Mouse (Mus musculus) mature B cell (primary cell): ENCODE results near the gene Ddah2.

Experiments
- in situ Hi-C: fragments of 300-500 bp; cut with MboI; formaldehyde crosslinking; loops from 2 replicates; pipeline ENCODE4 v1.14.3; 2019

Ddah2 gene

DNA sequence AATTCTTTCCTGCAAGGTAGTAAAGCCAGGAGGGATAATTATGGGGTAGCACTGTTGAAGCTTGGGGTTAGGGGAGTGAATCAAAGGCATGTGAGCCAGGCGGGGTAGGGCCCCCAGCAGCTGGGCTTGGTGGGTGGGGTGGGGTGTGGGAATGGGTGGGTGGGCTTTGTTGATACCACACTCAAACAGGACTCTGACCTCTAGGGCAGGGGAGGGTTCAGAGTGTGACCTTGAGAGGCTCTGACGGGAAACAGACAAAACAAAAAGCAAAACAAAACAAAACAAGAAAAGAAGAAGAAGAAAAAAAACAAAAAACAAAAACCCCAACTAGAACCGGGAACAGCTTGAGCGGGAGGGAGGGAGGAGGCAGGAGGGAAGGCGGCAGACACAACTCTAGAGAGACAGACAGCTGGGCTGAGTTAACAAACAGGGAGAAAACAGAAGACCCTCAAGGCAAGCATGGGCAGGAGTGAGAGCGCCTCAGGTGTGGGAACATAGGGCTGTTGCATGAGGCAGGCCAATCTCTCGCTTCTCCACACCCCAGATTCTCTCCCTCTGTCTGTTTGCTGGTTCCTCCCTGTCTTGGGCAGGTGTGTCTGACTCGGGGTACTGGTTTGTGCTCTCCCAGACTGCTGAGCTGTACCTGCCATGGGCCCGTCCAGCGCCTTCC, 17.8 kb downstream of the Ddah2 start, which contains the start of gene Ly6g6e:
Gene Ly6g6e (plus strand): TSS at position 396 of the 670 bp plus-strand sequence.
- in situ Hi-C loops: no loop called here

DNA sequence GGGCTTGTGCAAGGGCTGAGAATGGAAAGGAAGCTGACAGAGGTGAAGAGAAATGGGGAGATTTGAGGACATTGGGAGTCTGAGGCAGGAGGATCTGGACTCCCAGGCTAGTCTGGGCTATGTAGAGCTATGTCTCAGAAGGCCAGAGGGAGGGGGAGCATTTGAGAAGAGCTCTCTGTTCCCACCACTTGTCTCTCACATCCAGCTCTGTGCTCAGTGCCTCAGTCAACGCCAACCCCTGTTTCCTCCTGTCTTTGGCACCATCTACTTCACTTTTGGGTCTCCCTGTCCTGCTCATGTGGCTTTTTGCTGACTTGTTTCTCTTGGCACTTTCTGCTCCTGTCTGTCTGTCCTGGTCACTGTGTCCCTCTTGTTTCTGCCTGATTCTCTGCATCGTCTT, 18.4 kb downstream of the Ddah2 start:
- in situ Hi-C loops: no loop called here

DNA sequence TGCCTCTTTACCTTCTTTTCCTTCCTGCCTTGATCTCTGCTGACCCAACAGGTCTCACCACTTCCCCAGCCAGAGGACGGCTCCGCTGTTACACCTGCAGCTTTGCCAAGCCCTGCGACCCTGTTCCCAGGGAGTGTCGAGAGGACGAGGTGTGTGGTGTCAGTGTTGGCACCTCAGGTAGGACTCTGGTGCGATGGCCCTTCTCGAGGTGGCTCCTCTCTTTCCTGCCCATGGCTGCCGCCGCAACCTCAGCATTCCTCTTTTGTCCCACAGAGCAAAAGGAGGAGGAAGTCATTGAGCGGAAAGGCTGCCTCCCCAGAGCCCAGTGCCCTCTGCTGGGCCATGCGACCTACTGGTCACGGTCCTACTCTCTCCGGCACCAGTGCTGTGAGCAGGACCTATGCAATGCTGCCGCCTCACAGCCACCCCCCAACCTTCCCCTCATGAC, 19.0 kb downstream of the Ddah2 start, which contains the start of gene Ly6g6d:
Gene Ly6g6d (minus strand): TSS at position 280 of the 448 bp plus-strand sequence.
- in situ Hi-C loops: no loop called here

DNA sequence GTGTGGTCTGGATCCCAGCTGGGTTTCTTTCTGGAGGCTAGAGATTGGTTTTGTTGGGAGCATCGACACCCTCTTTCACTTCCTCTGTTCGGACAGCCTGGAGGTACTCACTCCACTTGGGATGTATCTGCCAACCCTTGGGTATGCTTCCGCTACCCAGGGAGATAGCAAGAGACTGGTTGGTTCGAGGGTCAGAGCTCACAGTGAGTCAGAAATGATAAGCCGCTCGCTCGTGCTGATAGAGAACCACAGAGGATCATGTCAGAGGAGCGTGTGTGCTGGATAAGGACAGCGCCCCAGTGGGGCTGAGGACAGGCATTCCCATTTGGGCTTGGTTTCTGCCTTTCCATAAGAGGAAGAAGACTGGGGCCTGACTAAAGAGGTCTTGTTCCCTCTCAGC, 20.9 kb downstream of the Ddah2 start:
- in situ Hi-C loops: no loop called here

DNA sequence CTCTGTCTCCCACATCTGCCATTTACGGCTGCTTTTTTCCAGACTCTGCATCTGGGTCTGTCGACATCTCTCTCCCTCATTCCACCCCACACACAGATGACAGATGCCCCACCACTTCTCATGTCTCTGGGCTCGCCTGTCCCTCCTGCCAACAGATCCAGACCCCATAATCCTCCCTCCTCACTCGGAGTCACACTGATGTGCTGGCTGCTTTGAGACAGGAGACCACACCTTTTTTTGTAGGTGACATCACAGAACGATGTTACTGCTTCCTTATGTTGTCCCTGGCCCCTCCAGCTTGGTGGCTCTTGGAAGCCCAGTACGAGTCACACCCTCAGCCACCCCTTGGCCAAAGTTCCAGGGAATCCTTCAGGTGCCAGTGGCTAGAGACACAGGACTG, 21.4 kb downstream of the Ddah2 start:
- in situ Hi-C loops: no loop called here

DNA sequence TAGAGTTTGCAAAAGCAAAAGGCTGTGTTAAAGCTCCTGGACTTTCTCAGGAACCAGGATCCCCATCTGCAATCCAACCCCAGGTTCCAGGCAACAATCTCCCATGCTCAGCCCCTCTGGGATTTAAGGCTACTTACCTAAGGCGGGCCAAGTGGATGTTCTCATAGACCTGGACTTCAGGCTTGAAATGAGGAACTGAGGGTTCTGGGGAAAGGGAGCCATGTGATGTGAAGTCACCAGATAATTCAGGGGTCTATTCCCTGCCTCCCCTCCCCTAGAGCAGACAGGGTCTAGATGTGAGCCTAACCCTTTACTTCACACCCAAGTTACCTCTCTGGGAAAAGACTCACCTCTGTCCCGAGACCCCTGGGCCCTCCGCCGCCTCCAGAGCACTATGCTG, 21.9 kb downstream of the Ddah2 start:
- in situ Hi-C loops: no loop called here

DNA sequence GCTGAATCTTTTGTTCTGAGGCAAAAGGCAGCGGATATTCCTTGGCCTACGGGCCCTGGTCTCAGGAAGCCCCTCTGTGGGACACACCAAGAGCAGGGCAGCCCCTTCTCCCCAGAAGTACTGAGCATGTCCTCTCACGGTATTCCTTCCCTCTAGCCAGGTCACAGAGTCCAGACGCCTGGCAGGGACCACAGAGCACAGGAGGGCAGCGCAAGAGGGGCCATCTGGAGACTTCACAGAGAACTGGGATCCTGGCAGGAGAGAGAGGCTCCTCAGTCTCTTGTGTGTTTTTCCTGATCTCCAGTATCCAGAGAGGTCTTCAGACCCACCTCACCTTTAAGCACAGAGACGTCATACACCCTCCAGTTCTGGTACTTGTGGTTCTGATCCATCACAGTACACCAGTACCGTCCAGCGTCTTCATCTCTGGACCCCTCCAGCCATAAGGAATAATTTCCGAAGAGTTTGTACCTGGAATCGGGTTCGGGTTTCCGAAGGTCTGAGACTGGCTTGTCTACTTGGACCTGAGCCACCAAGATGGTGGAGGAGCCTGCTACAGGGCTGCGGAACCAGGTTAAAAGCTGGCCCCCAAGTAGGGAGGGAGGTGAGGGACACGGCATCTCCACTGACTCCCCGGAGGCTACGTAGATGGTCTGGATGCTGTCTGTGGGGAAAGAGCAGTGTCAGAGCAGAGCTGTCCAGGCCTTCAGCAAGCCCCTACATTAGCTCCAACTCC, 24.2 kb downstream of the Ddah2 start:
- in situ Hi-C loops: no loop called here

DNA sequence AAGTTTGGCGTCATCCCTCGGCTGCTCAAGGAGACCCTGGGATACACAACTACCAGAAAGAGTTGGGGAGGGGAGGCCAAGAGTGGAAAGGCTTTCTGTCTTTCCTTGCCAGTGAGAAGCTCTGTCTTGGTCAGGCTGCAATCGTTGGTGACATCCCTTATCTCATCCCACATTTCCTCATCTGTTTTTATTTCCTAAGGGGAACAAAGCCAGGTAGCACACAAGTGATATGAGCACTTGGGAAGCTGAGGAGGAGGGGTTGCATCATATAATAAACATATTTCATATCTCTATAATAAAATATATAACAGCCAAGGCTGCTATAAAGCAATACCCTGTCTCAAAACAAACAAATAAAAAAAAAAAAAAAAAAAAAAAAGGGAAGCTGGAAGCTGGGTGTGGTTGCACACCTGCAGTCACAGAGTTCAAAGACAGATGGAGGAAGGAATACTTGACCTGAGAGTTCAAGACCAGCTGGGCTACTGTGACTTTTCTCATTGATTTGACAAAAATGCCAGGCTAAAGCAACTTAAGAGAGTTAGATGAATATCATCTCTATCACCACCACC, 25.2 kb downstream of the Ddah2 start:
- in situ Hi-C loops: no loop called here

DNA sequence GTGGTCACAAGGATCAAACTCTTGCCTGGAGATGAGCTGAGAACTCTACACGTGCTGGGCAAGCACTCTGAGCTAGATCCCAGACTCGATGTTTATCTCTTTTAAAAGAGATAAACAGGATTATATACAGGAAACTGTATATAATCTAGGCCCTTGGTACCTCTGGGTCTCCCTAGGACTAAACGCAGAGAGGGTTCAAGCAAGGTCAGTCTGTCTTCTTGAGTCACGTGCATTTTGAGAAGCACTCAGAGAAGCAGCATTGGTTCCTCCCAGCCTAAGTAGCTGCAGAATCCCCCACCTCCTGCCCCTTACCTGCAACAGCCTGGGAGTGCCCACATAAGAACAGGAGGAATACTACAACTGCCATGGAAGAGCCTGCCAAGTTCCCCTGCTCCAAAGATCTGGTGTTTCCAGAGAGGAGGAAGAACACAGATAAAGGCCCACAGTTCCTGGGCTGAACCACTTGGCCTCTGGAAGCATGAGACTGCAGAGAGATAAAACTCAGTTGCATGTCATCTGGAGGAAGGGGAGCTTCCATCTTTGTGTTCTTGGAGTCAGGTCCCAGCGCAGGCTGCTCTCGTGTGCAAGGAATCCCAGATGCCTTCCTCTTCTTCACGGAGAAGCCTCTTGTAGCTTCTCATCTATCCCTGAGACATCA, 26.5 kb downstream of the Ddah2 start, which contains the start of gene Ly6g6f:
Gene Ly6g6f (minus strand): TSS at position 403 of the 658 bp plus-strand sequence.
- in situ Hi-C loops: no loop called here

DNA sequence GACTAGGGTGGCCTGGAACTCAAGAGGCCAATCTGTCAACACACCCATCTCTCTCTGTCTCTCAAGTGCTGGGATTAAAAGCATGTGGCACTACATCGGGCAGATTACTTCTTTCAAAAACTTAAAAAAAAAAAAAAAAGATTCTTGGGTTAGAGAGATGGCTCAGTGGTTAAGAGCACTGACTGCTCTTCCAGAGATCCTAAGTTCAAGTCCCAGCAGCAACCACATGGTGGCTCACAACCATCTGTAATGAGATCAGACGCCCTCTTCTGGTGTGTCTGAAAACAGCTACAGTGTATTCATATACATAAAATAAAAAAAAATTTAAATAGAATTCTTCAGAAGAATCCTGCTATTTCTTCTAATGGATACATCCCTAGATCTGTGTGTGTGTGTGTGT, 29.3 kb downstream of the Ddah2 start:
- in situ Hi-C loops: no loop called here

DNA sequence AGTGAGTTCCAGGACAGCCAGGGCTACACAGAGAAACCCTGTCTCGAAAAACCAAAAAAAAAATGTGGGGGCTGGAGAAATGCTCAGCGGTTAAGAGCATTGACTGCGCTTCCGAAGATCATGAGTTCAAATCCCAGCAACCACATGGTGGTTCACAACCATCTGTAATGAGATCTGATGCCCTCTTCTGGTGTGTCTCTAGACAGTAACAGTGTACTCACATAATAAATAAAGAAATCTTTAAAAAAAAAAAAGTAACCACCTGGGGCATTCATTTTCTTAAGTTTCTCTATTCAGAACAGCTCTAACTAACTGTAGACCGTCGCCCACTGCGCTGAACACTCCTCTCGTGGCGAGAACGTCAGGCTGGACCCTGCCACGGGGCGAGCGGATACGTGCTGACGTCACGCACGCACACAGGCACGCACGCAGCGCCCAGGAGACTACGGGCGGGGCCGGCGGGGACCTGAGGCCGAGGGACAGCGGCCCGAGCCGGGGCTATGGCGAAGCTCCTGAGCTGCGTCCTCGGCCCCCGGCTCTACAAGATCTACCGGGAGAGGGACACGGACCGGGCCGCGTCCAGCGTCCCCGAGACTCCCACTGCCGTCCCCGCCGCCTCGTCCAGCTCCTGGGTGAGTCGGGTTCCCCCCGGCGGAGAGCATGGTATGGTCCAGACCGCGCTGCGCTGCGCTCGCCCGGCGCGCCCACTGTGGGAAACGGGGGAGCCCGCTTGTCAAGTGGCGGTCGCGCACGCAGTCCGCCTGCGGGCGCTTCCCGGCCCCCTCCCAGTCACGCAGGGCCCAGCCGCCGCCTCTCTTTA, 30.2 kb downstream of the Ddah2 start, which contains the start of gene Abhd16a:
Gene Abhd16a (plus strand): TSS at position 439 of the 820 bp plus-strand sequence.
- in situ Hi-C loops: no loop called here

DNA sequence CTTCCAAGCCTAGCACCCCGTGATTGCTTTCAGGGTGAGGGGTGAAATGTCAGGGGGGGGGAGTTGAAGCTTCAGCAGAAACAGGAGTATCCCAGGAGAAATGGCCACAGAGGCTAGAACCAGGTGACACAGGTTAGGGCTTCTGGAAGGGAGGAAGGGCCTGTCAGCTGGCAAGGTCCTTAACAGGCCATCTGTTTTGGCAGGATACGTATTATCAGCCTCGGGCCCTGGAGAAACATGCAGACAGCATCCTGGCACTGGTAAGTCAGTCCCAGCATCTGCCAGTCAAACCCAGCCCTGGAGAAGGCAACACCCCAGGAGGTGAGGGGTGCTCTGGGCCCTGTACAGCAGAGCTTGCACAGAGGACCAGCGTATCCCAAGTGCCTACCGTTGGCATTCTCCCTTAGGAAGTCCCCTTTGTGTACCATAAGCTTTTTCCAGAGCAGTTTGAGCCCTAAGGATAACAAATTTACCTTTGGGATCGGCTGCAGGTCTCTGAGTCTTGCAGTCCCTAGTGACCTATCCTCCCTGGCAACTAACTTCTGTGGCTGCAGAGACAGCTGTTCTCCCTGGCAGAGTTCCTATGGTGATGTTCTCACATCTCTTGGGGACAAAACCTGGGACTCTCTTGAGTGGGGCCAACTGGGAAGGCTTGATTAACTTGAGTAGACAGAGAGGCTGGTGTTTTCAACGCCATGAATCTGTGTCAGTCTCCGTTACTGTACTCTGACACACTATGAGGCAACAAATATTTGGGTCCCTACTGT, 31.5 kb downstream of the Ddah2 start:
- in situ Hi-C loops: no loop called here

DNA sequence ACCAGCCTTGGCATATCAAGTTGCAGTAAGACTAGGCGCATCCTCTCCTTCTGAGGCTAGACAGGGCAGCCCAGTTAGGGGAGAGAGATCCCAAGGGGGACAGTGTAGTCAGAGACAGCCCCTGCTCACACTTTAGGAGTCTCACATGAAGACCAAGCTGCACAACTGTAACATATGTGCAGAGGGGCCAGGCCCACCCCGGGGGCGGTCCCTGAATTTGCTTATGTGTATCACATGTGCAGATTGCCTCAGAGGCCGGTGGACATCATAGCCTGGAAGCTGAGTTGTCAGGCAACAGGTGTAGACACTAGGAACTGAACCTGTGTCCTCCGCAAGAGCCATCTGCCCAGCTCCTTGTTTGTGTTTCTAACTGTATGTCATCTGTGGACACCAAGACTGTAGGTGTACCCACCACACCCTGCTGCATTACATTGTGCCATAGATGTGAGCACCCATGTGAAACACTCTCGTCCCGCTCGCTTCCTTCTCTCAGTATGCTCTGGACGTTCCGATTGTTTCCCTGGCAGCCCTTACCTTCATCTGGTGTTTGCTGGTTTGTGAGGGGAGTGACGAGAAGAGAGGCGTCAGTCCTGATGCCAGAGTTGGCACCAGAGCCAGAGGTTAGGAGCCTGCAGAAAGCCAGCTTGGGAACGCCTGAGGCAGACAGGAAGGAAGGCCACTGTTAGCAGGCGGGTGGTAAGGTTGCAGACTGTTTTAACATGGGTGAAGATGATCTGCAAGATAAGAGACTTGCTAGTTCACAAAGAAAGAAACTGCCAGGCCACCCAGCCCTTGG, 33.8 kb downstream of the Ddah2 start:
- in situ Hi-C loops: no loop called here

DNA sequence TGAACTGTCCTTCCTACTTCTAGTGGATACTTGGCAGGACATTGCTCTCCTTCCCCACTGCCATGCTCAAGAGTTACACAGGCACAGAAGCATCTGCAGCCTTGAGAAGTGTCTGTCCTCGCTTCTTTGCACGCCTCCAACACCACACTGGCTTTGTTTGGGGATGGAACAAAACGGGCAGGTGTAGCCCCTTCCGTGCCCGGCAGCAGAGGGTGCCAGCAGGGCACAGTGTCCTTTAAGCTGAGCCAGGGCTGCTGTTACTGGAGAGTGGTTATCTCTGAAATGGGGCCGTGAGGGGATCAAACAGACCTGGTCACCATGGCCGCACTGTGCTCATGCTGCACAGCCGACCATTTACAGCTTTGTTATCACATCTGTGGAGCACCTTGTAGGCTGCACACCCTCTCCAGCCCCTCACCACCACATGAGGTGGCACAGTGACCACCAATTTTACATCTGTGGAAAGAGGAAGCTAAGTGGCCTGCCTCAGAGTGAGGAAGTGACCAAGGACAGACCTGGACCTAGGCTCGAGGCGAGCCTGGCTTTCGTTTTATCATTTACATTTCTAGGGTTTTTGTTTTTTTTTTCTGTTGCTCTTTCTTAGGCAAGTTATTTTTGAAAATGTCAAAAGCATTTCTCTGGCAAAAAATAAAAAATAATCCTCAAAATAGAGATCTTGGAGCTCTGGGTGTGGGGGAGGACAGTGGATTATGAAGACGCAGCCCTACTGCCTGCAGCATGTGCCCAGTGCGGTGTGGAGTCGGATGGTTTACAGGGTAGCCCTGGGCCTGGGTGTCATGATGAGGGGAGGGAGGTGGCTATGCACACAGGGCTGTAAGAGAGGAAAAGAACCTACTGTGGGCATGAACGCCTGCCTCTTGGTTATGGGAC, 35.9 kb downstream of the Ddah2 start:
- in situ Hi-C loops: no loop called here

DNA sequence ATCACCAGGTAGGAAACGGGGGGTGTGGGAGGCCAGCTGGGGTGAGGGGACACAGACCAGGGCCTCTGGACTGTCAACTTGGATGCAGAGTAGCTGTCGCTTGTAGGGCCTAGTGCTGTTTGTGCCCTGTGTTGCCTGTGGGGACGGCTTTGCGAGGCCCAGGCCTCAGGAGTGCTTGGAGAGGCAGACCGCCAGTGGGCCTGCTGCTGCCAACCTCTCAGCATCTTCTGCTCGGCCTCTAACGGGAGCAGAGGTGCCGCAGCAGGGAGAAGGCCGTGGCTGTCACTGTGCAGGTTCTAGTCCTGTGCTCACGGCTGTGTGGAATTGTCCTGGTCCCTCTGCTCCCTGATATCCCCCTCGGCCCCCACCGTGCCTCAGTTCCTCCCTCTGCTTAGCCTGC, 37.8 kb downstream of the Ddah2 start:
- in situ Hi-C loops: no loop called here

DNA sequence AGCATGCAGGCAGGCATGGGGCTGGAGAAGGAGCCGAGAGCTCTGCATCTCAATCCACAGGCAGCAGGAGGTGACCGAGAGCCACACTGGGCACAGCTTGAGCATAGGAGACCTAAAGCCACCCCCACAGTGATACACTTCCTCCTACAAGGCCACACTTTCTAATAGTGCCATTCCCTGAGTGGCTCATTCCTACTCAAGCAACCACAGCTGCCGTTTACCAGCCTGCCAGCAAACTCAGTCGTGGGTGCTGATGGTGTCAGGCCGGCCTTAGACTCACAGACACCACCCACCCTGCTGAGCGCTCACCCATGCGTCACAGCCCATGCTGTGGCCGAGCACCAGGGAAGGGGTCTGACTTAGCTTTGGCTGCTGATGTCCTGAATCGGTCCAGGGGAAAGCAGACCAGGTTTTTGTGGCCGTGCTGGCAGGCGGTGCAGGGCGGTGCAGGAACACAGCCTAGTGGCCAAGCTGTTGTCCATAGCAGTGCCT, 38.4 kb downstream of the Ddah2 start:
- in situ Hi-C loops: no loop called here

DNA sequence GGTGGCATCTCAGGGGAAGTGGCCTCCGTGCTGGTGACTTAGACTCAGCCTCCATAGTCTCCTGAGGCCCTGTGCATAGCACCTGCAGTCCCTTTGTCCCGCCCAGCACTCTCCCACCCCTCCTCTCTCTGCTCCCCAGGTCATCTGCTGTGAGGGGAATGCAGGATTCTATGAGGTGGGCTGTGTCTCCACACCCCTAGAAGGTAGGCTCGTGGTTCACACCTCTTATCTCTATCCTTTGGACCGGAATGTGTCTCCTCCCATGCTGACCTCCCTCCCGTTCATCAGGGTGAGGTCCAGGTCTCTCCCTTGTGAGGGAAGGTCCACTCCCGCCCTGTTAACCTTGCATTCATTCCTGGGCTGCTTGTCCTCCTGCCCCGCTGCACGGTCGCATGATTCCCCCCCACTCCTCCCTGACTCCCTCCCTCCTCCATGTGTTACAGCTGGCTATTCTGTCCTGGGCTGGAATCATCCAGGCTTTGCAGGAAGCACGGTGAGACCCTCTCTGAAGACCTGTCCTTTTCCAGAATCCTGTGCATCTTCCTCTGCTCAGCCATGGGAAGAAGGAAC, 41.4 kb downstream of the Ddah2 start:
- in situ Hi-C loops: no loop called here

DNA sequence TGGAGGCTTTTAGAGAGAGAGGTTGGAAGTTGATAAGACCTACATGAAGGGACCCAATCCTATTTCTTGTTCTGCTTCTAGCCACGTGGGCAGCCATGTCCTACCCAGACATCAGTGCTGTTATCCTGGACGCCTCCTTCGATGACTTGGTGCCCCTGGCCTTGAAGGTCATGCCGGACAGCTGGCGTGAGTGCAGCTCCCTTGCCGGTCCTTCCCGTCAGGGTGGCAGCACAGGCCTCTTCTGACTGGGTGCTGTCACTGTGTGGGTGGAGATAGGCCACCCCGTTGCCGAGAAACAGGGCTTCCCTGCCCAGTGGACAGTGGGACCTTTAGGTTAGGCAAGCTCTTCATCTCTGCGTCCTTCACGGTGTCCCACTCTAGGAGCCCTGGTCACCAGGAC, 42.3 kb downstream of the Ddah2 start:
- in situ Hi-C loops: no loop called here
